Mouse (Mus musculus) CH12.LX (cell line): ENCODE data around the gene Gm10719. TPM values are rescaled to one million over a fixed set of nuclear protein-coding genes. Genes with fewer than 3 reads are reported as not detected.
"Not testable (repeated sequence)": the region's sequence is repeated elsewhere in the genome, so short reads cannot be mapped to it uniquely, and the experiment has no call there.

Experiments
- DNase-seq: peaks from one replicate; pipeline ENCODE4 v3.0.0-alpha.2; 2013; ENCODE audit errors: extremely low read depth
- H3K27ac ChIP-seq: 2 replicates; pipeline ENCODE4 v1.5.1; 2012; ENCODE audit warnings: low read depth, mild to moderate bottlenecking, control low read depth, moderate library complexity; ENCODE audit not compliant: insufficient read depth
- H3K27me3 ChIP-seq: replicated peaks from 2 replicates; pipeline ENCODE3; 2012; ENCODE audit warnings: inconsistent platforms
- H3K36me3 ChIP-seq, 2 experiments: replicated peaks in 1 of 2; 2 replicates each; pipeline versions ENCODE3 to v1.6.1; 2012; ENCODE audit warnings: inconsistent platforms in 1 of 2, low read length in 1 of 2, mild to moderate bottlenecking in 1 of 2, mixed read lengths in 1 of 2, moderate library complexity in 1 of 2; ENCODE audit not compliant: control insufficient read depth in 1 of 2, insufficient read depth in 1 of 2
- H3K4me1 ChIP-seq, 2 experiments: 2 replicates each; pipeline ENCODE4 v1.6.1; 2012; ENCODE audit warnings: inconsistent platforms in 1 of 2, moderate library complexity in 1 of 2; ENCODE audit not compliant: insufficient read depth in 2 of 2, control insufficient read depth in 1 of 2
- H3K4me2 ChIP-seq: 2 replicates; pipeline ENCODE4 v1.6.1; 2012; ENCODE audit warnings: low read depth, mild to moderate bottlenecking, control low read depth; ENCODE audit not compliant: poor library complexity, insufficient read depth, severe bottlenecking
- H3K4me3 ChIP-seq, 3 experiments: fragments of 150-350 bp in 1 of 3; sonication (generic) in 1 of 3; replicated peaks in 1 of 3; 2 replicates each; pipeline versions ENCODE3 to v1.5.1; 2011 to 2012; ENCODE audit warnings: low read depth in 2 of 3, low read length in 2 of 3, mild to moderate bottlenecking in 2 of 3, moderate library complexity in 2 of 3, control low read depth in 1 of 3, improper control_type of control experiment in 1 of 3, inconsistent platforms in 1 of 3, mixed read lengths in 1 of 3; ENCODE audit not compliant: poor library complexity in 1 of 3
- H3K79me2 ChIP-seq: replicated peaks from 2 replicates; pipeline ENCODE4 v1.6.1; 2012; ENCODE audit warnings: mild to moderate bottlenecking, moderate library complexity; ENCODE audit not compliant: control insufficient read depth, poor library complexity, insufficient read depth, severe bottlenecking; ENCODE audit errors: extremely low read depth
- H3K9ac ChIP-seq: 2 replicates; pipeline ENCODE4 v1.6.1; 2012; ENCODE audit warnings: low read depth, mild to moderate bottlenecking, control low read depth, moderate library complexity; ENCODE audit not compliant: insufficient read depth
- H3K9me3 ChIP-seq: replicated peaks from 2 replicates; pipeline ENCODE3; 2012; ENCODE audit warnings: low read length, inconsistent platforms, mixed read lengths
- dilution Hi-C: fragments of 300-500 bp; cut with MboI; formaldehyde crosslinking; loops from 2 replicates; pipeline ENCODE4 v1.14.3; 2020; ENCODE audit warnings: low sequenced_read_pairs; ENCODE audit not compliant: extremely low pct_unique_long_range_greater_than_20kb, extremely low pct_ligation_motif_present
- in situ Hi-C: fragments of 300-500 bp; cut with MboI; formaldehyde crosslinking; loops from 3 replicates; pipeline ENCODE4 v1.14.3; 2019; ENCODE audit warnings: low sequenced_read_pairs, low pct_ligation_motif_present, low pct_unique_long_range_greater_than_20kb, mixed read lengths
- polyA plus RNA-seq: library from polyadenylated mRNA; unstranded; fragments of >175 nt; gene quantifications from 2 replicates; pipeline ENCODE4 v1.2.1, GENCODE M21; 2012; ENCODE audit warnings: low read depth; ENCODE audit not compliant: insufficient read length
- total RNA-seq, 2 experiments: library from RNA; depleted of rRNA; stranded (reverse); fragments of 300-350 nt in 1 of 2; fragments of >200 nt in 1 of 2; gene quantifications; 2 replicates each; pipeline ENCODE4 v1.2.3; 2012 to 2014

Gene Gm10719
- total and polyA plus RNA-seq, 3 experiments: 1.1 to 1.8 TPM; not detected in 1

DNA sequence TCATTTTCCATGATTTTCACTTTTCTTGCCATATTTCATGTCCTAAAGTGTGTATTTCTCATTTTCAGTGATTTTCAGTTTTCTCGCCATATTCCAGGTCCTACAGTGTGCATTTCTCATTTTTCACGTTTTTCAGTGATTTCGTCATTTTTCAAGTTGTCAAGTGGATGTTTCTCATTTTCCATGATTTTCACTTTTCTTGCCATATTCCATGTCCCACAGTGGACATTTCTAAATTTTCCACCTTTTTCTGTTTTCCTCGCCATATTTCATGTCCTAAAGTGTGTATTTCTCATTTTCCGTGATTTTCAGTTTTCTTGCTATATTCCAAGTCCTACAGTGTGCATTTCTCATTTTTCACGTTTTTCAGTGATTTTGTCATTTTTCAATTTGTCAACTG lies 1.3 kb upstream of the Gm10719 start:
- DNase-seq, H3K27me3 ChIP-seq, H3K4me2 ChIP-seq, H3K9me3 ChIP-seq, in situ Hi-C loops, H3K79me2 ChIP-seq, H3K27ac ChIP-seq, dilution Hi-C loops, H3K4me1 ChIP-seq, H3K36me3 ChIP-seq, H3K9ac ChIP-seq, H3K4me3 ChIP-seq: not testable (repeated sequence)

DNA sequence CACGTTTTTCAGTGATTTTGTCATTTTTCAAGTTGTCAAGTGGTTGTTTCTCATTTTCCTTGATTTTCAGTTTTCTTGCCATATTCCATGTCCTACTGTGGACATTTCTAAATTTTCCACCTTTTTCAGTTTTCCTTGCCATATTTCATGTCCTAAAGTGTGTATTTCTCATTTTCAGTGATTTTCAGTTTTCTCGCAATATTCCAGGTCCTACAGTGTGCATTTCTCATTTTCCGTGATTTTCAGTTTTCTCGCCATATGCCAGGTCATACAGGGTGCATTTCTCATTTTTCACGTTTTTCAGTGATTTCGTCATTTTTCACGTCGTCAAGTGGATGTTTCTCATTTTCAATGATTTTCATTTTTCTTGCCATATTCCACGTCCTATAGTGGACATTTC lies 1.7 kb downstream of the Gm10719 start:
- H3K36me3 ChIP-seq, DNase-seq, H3K9me3 ChIP-seq, H3K27ac ChIP-seq, dilution Hi-C loops, H3K4me1 ChIP-seq, H3K27me3 ChIP-seq, H3K4me3 ChIP-seq, H3K9ac ChIP-seq, in situ Hi-C loops, H3K4me2 ChIP-seq, H3K79me2 ChIP-seq: not testable (repeated sequence)

DNA sequence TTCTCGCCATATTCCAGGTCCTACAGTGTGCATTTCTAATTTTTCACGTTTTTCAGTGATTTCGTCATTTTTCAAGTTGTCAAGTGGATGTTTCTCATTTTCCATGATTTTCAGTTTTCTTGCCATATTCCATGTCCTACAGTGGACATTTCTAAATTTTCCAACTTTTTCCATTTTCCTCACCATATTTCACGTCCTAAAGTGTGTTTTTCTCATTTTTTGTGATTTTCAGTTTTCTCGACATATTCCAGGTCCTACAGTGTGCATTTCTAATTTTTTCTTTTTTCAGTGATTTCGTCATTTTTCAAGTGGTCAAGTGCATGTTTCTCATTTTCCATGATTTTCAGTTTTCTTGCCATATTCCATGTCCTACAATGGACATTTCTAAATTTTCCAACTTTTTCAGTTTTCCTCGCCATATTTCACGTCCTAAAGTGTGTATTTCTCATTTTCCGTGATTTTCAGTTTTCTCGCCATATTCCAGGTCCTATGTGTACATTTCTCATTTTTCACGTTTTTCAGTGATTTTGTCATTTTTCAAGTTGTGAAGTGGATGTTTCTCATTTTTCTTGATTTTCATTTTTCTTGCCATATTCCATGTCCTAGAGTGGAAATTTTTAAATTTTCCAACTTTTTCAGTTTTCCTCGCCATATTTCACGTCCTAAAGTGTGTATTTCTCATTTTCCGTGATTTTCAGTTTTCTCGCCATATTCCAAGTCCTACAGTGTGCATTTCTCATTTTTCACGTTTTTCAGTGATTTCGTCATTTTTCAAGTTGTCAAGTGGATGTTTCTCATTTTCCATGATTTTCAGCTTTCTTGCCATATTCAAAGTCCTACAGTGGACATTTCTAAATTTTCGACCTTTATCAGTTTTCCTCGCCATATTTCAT lies 2.9 kb downstream of the Gm10719 start:
- H3K79me2 ChIP-seq, H3K4me1 ChIP-seq, H3K27me3 ChIP-seq, DNase-seq, H3K4me3 ChIP-seq, H3K9me3 ChIP-seq, H3K27ac ChIP-seq, H3K9ac ChIP-seq, dilution Hi-C loops, H3K36me3 ChIP-seq, H3K4me2 ChIP-seq, in situ Hi-C loops: not testable (repeated sequence)

DNA sequence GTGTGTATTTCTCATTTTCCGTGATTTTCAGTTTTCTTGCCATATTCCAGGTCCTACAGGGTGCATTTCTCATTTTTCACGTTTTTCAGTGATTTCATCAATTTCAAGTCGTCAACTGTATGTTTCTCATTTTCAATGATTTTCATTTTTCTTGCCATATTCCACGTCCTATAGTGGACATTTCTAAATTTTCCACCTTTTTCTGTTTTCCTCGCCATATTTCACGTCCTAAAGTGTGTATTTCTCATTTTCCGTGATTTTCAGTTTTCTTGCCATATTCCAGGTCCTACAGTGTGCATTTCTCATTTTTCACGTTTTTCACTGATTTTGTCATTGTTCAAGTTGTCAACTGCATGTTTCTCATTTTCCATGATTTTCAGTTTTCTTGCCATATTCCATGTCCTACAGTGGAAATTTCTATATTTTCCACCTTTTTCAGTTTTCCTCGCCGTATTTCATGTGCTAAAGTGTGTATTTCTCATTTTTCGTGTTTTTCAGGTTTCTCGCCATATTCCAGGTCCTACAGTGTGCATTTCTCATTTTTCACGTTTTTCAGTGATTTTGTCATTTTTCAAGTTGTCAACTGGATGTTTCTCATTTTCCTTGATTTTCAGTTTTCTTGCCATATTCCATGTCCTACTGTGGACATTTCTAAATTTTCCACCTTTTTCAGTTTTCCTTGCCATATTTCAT lies 5.3 kb downstream of the Gm10719 start:
- H3K27me3 ChIP-seq, H3K27ac ChIP-seq, H3K9me3 ChIP-seq, DNase-seq, in situ Hi-C loops, H3K79me2 ChIP-seq, H3K4me2 ChIP-seq, H3K9ac ChIP-seq, H3K4me1 ChIP-seq, H3K36me3 ChIP-seq, dilution Hi-C loops, H3K4me3 ChIP-seq: not testable (repeated sequence)

DNA sequence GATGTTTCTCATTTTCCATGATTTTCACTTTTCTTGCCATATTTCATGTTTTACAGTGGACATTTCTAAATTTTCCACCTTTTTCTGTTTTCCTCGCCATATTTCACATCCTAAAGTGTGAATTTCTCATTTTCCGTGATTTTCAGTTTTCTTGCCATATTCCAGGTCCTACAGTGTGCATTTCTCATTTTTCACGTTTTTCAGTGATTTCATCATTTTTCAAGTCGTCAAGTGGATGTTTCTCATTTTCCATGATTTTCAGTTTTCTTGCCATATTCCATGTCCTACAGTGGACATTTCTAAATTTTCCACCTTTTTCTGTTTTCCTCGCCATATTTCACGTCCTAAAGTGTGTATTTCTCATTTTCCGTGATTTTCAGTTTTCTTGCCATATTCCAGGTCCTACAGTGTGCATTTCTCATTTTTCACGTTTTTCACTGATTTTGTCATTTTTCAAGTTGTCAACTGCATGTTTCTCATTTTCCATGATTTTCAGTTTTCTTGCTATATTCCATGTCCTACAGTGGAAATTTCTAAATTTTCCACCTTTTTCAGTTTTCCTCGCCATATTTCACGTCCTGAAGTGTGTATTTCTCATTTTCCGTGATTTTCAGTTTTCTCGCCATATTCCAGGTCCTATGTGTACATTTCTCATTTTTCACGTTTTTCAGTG lies 6.2 kb downstream of the Gm10719 start, which contains the start of gene Gm10718:
Gm10718 (plus strand) TSS at position 236 of the 673 bp plus-strand sequence.
- H3K9ac ChIP-seq, H3K9me3 ChIP-seq, in situ Hi-C loops, H3K4me2 ChIP-seq, H3K4me3 ChIP-seq, H3K36me3 ChIP-seq, DNase-seq, H3K4me1 ChIP-seq, H3K79me2 ChIP-seq, H3K27me3 ChIP-seq, dilution Hi-C loops, H3K27ac ChIP-seq: not testable (repeated sequence)
